Mouse (Mus musculus): ENCODE results near the gene Kcnj12.
A peak's percentile ranks its signal among the peaks of the same experiment; 100 is the strongest.

Kcnj12 gene

DNA sequence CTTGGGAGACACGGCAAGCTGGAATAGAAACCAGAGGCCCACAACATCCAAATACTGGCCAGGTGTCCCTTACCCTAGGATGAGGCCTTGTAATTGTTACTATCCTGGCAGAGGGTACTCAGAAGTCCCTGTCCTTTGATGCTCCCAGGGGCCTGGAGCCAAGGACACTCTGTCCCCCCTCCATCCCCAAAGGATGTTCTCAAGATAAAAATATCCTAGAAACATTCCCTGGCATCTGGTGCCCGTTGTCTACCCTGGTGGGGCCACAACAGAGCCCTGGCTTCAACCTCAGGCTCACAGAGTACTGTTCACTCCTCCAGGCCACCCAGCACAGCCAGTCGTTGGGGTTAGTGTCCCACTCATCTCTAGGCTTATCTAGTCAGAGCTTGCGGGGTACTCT is 38.3 kb downstream of the Kcnj12 start:
- no peak for DNase-seq (ENCODE audit: low spot score)

GRCm38 (mm10) chr11:61062548-61063461 is 40.4 kb downstream of the Kcnj12 start:
- DNase-seq (ENCODE audit: low spot score) = no peak

DNA sequence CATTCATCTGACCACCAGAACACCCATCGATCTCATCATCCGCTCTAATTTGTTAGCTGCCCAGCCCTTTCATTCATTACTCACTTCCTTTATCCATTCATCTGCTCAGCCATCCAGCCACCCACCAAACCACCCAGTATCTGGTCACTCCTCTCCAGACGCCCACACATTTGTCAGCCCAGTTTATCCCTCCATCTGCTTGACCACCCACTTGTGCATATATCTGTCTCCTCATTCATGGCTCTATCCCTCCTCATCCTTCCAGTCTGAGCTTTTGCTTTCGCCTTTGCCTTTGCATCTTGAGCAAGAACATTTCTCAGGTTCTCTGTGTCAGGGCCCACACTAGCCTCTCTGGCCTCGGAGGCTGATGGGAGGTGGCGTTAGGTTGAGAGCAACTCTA is 41.1 kb downstream of the Kcnj12 start:
- DNase-seq (ENCODE audit: low spot score) = no peak

- no peak for DNase-seq (ENCODE audit: low spot score)
Measured at GRCm38 (mm10) chr11:61065620-61066019, 43.3 kb downstream of the Kcnj12 start.

DNA sequence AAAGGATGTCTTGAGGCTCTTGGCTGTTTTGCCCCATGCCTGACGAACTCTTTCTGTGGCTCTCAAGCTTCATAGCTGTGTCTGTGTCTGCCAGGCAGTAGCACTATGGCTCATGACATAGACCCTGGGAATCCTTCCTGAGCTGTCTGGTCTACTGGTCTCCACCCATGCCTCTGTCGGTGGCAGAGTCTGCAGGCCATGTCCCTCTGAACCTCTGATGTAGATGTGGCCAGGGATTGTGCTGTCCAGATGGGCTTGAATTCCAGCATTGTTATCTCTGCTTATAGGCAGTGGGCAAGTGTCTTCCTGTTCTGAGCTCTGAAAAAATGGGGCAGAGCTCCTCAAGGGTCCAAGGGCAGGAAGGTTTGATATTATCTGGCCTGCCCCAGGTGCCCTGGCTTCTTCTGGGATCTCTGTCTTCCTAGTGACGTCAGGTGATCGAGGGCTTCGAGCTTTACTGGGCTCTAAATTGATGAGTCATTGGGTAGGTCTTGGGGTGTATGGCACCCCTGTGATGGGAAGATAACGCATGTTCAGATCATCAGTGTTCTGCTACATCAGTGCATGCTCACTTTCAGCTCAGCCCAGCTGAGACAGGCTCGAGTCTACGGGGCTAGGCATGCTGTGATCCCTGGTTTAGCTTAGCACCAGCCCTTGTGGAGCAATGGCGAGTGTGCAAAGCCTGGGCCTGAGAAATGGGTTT is 44.9 kb downstream of the Kcnj12 start:
- no peak for DNase-seq (ENCODE audit: low spot score)

DNA sequence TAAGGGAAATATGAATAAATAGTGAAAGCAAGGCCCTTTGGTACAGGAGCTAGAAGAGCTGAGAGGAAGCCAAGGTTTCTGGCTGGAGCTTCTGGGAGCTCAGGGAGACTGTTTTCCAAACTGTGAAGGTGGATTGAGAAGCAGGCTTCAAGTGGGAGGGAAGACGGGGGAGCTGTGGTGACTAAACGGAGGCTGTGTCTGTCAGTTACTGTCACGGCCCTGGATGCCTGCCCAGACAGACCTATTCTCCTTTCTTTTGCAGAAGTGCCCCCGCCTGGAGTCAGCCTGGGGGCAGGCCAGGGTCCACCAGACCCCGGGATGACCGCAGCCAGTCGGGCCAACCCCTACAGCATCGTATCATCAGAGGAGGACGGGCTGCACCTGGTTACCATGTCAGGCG is 46.5 kb downstream of the Kcnj12 start:
- peak; percentile 68 for DNase-seq (ENCODE audit: low spot score)

GRCm38 (mm10) chr11:61069645-61070044 is 47.3 kb downstream of the Kcnj12 start:
- DNase-seq (ENCODE audit: low spot score) = no peak

- no peak for DNase-seq (ENCODE audit: low spot score)
Measured at GRCm38 (mm10) chr11:61074646-61075317, 52.4 kb downstream of the Kcnj12 start.

DNA sequence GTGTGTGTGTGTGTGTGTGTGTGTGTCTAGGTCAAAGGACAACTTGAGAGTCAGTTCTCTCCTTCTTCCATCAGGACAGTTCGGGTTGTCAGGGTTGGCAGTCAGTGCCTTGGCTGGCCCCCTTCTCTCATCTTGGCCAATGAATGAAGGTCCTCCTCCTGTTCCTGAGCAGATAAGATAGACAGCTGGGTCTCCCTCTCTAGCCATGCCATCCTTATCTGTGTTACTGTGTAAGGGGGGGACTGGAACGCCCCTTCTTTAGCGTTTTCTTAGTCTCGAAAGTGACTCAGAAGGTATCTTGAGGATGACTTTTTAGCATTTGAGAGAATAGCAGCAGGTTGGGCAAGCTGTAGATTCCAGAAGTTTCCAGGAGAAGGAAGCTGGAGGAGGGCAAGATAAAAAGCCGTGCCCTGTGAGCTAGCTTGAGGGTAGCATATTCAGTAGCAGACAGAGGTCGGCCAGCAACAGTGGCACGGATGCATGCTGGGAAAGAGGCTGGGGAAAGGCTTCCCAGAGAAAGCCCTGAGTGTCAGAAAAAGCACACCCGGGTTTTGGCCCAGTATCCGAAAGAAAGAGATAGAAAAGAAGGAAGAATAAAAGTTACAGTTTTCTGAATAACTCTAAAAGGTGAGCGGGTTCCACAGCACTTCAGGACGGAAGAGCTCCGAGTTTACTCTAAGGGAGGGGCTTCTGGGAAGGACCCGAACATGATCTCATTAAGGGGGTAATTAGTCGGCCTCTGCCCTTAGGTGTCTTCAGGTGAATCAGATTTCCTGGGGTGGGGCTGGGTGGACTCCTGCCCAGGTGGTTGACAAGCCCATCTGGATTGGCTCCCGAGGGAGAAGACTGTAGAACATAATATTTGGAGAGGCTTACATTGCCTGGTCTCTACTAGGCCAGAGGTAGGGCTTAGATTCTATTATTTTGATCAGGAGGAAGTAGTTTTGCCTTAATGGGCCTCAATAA is 53.3 kb downstream of the Kcnj12 start:
- peak; percentile 25 for DNase-seq (ENCODE audit: low spot score)

DNA sequence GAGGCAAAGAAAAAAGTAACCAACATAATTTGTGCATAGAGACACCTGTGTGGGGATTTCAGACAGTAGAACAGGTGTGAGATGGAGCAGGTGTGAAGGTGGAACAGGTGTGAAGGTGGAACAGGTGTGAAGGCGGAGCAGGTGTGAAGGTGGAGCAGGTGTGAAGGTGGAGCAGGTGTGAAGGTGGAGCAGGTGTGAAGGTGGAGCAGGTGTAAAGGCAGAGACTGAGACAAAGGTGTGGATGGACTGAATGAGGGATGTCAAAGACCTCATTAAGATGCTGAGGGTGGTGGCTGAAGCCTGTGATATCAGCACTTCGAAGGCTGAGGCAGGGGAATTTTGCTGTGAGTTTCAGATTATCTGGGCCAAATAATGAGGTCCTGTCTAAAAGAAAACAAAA is 59.3 kb downstream of the Kcnj12 start:
- DNase-seq (ENCODE audit: low spot score) = no peak

- DNase-seq (ENCODE audit: low spot score) = no peak
Measured at GRCm38 (mm10) chr11:61090195-61090594, 67.8 kb downstream of the Kcnj12 start.

DNA sequence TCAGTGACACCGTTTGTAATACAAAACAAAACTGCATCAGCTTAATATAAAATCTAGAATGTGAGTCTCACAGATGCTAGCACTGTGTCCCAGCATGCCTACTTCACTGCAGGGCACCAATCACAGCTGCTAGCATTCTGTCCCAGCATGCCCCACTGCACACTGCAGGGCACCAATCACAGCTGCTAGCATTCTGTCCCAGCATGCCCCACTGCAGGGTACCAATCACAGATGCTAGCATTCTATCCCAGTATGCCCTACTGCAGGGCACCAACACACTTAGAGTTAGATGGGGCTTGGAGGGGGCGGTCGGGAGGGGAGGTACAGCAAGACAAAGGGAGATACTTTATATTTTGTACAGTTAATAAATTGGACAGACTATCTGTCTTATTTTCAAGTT is 68.8 kb downstream of the Kcnj12 start:
- no peak for DNase-seq (ENCODE audit: low spot score)

- peak; percentile 89 for DNase-seq (ENCODE audit: low spot score)
Measured at GRCm38 (mm10) chr11:61091642-61092262, 69.4 kb downstream of the Kcnj12 start.

- no peak for DNase-seq (ENCODE audit: low spot score)
Measured at GRCm38 (mm10) chr11:61098046-61098445, 75.7 kb downstream of the Kcnj12 start.

GRCm38 (mm10) chr11:61102397-61103339 is 80.3 kb downstream of the Kcnj12 start:
- DNase-seq (ENCODE audit: low spot score) = no peak

DNA sequence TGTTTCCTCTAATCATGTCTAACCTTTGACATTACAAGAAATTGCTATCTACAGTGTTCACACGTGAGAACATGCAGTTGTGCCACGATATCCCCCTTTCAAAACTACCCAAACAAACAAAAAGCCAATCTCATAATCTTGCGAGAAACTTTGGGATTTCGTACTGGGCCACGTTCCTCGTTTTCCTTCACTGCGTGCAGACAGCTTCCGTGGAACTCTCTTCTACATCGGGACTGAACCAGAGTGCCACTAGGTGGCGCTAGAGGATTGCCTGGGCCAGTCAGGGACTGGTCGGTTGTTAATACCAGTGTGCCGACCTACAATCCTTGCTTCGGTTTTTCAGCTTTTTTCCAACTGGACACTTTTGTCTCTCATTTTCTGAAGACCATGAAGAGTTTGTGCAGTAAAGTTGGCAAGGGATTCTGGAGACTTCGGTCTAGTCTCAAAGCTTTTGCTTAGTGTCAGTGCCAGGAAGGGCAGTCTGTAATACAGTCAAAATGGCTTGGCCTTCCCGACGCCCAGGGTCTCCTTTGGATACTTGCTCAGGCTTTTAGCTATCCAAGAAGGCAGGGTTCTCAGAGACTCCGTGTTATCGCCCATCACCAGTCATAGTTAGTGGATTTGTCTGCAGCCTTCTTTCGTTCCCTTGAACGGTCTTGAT is 82.0 kb downstream of the Kcnj12 start:
- peak; percentile 95 for DNase-seq (ENCODE audit: low spot score)

DNA sequence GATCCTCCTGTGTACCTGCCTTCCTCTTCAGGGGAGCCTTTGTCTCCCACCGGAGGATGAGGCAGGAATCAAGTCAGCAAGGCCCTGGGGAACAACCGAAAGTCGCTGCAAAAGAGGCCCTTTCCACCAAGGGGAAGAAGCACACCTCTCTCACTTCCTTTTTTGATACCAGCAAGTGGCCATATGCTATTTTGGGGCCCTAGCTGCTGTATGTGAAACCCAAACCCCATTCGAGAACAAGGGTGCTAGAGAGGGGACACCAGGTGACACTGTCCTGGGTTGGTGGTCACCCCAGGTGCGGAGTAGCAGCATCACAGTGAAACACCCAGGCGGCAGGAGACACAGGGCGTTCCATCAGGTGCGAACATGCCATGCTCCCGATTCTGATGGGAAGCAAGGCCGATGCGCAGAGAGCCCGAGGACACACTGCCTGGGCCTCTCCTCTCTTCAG is 86.6 kb downstream of the Kcnj12 start:
- no peak for DNase-seq (ENCODE audit: low spot score)

- no peak for DNase-seq (ENCODE audit: low spot score)
Measured at GRCm38 (mm10) chr11:61109707-61110106, 87.3 kb downstream of the Kcnj12 start.

GRCm38 (mm10) chr11:61110113-61110512 is 87.7 kb downstream of the Kcnj12 start:
- no peak for DNase-seq (ENCODE audit: low spot score)
